Mouse (Mus musculus) liver, embryonic 11.5 days (tissue): ENCODE results near the gene Acsl1. TPM values are rescaled to one million over a fixed set of nuclear protein-coding genes. Genes with fewer than 3 reads are reported as not detected.
"Not testable (repeated sequence)": the region's sequence is repeated elsewhere in the genome, so short reads cannot be mapped to it uniquely, and the experiment has no call there.

ENCODE experiments used
- ATAC-seq: fragments of 200-750 bp; cut with Nextera tagmentation; replicated peaks from 2 replicates; pipeline ENCODE4 v1.8.0; 2017; ENCODE audit warnings: moderate number of reproducible peaks, mild to moderate bottlenecking, moderate TSS enrichment, moderate library complexity; ENCODE audit not compliant: low FRiP score
- DNase-seq: peaks from one replicate; pipeline ENCODE4 v3.0.0-alpha.2; 2017; ENCODE audit warnings: low spot score
- H3K27ac ChIP-seq: fragments of 300-500 bp; sonication (generic); 2 replicates; pipeline ENCODE4 v1.5.1; 2014; ENCODE audit warnings: mild to moderate bottlenecking, low read depth, low read length, control low read depth
- H3K27me3 ChIP-seq: fragments of 300-500 bp; sonication (generic); replicated peaks from 2 replicates; pipeline ENCODE4 v1.6.1; 2014; ENCODE audit warnings: low read length, mixed read lengths; ENCODE audit not compliant: control insufficient read depth, insufficient read depth
- H3K36me3 ChIP-seq: fragments of 300-500 bp; sonication (generic); 2 replicates; pipeline ENCODE4 v1.6.1; 2014; ENCODE audit warnings: mild to moderate bottlenecking, low read length, moderate library complexity, mixed read lengths; ENCODE audit not compliant: control insufficient read depth, insufficient read depth
- H3K4me1 ChIP-seq: fragments of 300-500 bp; sonication (generic); replicated peaks from 2 replicates; pipeline ENCODE4 v1.6.1; 2014; ENCODE audit warnings: low read length, mixed read lengths; ENCODE audit not compliant: control insufficient read depth, insufficient read depth
- H3K4me2 ChIP-seq: fragments of 300-500 bp; sonication (generic); 2 replicates; pipeline ENCODE4 v1.6.1; 2014; ENCODE audit warnings: mild to moderate bottlenecking, control low read depth, moderate library complexity
- H3K4me3 ChIP-seq: fragments of 300-500 bp; sonication (generic); 2 replicates; pipeline ENCODE4 v1.5.1; 2014; ENCODE audit warnings: low read depth, low read length, control low read depth
- H3K9ac ChIP-seq: fragments of 300-500 bp; sonication (generic); 2 replicates; pipeline ENCODE4 v1.6.1; 2014; ENCODE audit warnings: low read depth, low read length, control low read depth
- H3K9me3 ChIP-seq: fragments of 300-500 bp; sonication (generic); 2 replicates; pipeline ENCODE4 v1.6.1; 2016; ENCODE audit warnings: low read length, inconsistent platforms, mixed read lengths; ENCODE audit not compliant: control insufficient read depth
- WGBS: fragments of 180-500 bp; shearing (Covaris S2); extraction: QIAGEN DNeasy Blood & Tissue Kit; methylation state at CpG from one replicate; pipeline ENCODE4 v1.1.7; 2014; 5-methylcytosine and 5-hydroxymethylcytosine counted together
- polyA plus RNA-seq: library from polyadenylated mRNA; unstranded; fragments of >200 nt; fragmentation: Nextera tagmentation; extraction: Ambion mirVana; gene quantifications from 2 replicates; pipeline ENCODE4 v1.2.1, GENCODE M21; 2014

The Acsl1 gene
- polyA plus RNA-seq, 1 experiment from 2014 or later = 47.3 TPM

GRCm38 (mm10) chr8:46568942-46569341 is 98.1 kb downstream of the Acsl1 start:
- 80% methylated on average over 2 of the region's 2 CpGs for WGBS
- Histone ChIP-seq H3K4me2 (no peak overlapping the region), H3K4me1 (no peaks in the 10 kb centered on the region), H3K36me3 (peaks cover 7% of the 10 kb centered on the region), H3K9ac (no peak overlapping the region), H3K4me3 (no peak overlapping the region), H3K27ac (no peak overlapping the region), H3K27me3 (no peaks in the 10 kb centered on the region), H3K9me3 (no peaks in the 10 kb centered on the region)
- ATAC-seq (no peak), DNase-seq (no peak)

- WGBS = 91% methylated on average over 19 of the region's 19 CpGs
- peaks cover 7% of the 10 kb centered on the region for H3K36me3 ChIP-seq
- no peaks in the 10 kb centered on the region for H3K4me1 ChIP-seq
- no peak overlapping the region; the same call in 1 of the 2 replicates for H3K27ac ChIP-seq
- no peak for ATAC-seq
- H3K9ac ChIP-seq = no peak overlapping the region
- H3K27me3 ChIP-seq = no peaks in the 10 kb centered on the region
- no peaks in the 10 kb centered on the region for H3K9me3 ChIP-seq
- no peak overlapping the region for H3K4me3 ChIP-seq
- DNase-seq = no peak
- no peak overlapping the region for H3K4me2 ChIP-seq
These were observed 99.0 kb downstream of the Acsl1 start for GRCm38 (mm10) chr8:46569659-46570441.

DNA sequence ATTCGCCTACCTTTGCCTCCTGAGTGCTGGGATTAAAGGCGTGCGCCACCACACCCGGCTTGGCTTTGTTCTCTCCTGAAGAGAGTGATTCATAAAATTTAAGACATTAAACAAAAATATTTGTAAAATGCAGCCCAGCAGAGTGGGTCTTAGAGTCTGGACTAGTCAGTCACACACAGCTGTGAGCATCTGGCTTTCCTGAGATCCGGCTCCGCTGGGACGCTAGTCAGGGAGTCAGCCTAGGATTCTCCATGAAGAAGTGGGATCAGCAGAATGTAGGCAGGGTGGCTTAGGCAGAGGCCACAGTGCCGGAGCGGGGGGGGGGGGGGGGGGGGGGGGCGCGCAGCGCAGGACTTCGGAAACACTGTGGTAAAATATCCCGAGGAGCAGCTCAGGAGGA is 99.8 kb downstream of the Acsl1 start:
- Histone ChIP-seq H3K27me3 (no peaks in the 10 kb centered on the region), H3K27ac (no peak overlapping the region), H3K9ac (no peak overlapping the region), H3K4me1 (no peaks in the 10 kb centered on the region), H3K36me3 (peaks cover 7% of the 10 kb centered on the region), H3K9me3 (no peaks in the 10 kb centered on the region), H3K4me3 (no peak overlapping the region), H3K4me2 (no peak overlapping the region)
- ATAC-seq (no peak), DNase-seq (no peak)
- WGBS = 88% methylated on average over 9 of the region's 14 CpGs

- Histone ChIP-seq H3K9me3 (no peaks in the 10 kb centered on the region), H3K36me3 (peaks cover 20% of the 10 kb centered on the region), H3K27ac (no peak overlapping the region), H3K4me2 (no peak overlapping the region), H3K4me1 (no peaks in the 10 kb centered on the region), H3K27me3 (no peaks in the 10 kb centered on the region), H3K4me3 (no peak overlapping the region), H3K9ac (no peak overlapping the region)
- ATAC-seq (no peak), DNase-seq (no peak)
- 85% methylated on average over 2 of the region's 2 CpGs for WGBS
These were observed 102.6 kb downstream of the Acsl1 start for GRCm38 (mm10) chr8:46573446-46573845.

GRCm38 (mm10) chr8:46573964-46574363 is 103.1 kb downstream of the Acsl1 start:
- no peak overlapping the region for H3K4me3 ChIP-seq
- H3K27me3 ChIP-seq = no peaks in the 10 kb centered on the region
- H3K27ac ChIP-seq = no peak overlapping the region
- WGBS = 92% methylated on average over 2 of the region's 2 CpGs
- no peaks in the 10 kb centered on the region for H3K9me3 ChIP-seq
- peaks cover 25% of the 10 kb centered on the region for H3K36me3 ChIP-seq
- ATAC-seq = no peak
- H3K4me1 ChIP-seq = no peaks in the 10 kb centered on the region
- no peak for DNase-seq
- no peak overlapping the region for H3K9ac ChIP-seq
- H3K4me2 ChIP-seq = no peak overlapping the region

DNA sequence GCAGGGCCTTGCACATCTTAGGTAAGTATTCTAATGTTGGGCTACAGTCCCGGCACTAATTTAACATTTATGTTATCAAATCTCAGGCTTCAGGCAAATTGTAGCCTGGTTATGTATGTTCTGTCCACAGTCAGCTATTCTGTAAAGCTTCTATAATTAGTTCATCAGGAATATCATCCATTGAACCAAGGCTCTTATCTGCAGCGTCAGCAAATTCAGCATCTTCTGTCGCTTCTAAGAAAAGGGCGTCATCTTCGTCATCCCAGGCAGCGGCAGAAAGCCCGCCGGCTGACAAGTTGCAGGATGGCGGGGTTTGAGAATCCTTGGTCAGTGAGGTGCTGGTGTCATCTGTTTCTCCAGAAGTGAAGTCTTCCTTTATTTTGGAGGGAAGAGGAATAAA is 108.0 kb downstream of the Acsl1 start:
- Histone ChIP-seq H3K4me3 (no peak overlapping the region), H3K4me1 (no peaks in the 10 kb centered on the region), H3K9me3 (no peaks in the 10 kb centered on the region), H3K9ac (no peak overlapping the region), H3K27ac (no peak overlapping the region), H3K27me3 (no peaks in the 10 kb centered on the region), H3K4me2 (no peak overlapping the region), H3K36me3 (peaks cover 25% of the 10 kb centered on the region)
- 91% methylated on average over 9 of the region's 9 CpGs for WGBS
- no peak for ATAC-seq
- DNase-seq = no peak

GRCm38 (mm10) chr8:46584328-46584727 is 113.5 kb downstream of the Acsl1 start:
- H3K36me3 ChIP-seq, H3K4me3 ChIP-seq, H3K27me3 ChIP-seq, ATAC-seq, H3K9ac ChIP-seq, H3K4me2 ChIP-seq, DNase-seq, H3K27ac ChIP-seq, H3K4me1 ChIP-seq, H3K9me3 ChIP-seq: not testable (repeated sequence)
- 68% methylated on average over 4 of the region's 4 CpGs for WGBS

GRCm38 (mm10) chr8:46585576-46585975 is 114.7 kb downstream of the Acsl1 start:
- no peaks in the 10 kb centered on the region for H3K27me3 ChIP-seq
- no peak overlapping the region for H3K4me2 ChIP-seq
- H3K4me3 ChIP-seq = no peak overlapping the region
- WGBS = 90% methylated on average over 3 of the region's 3 CpGs
- DNase-seq (no peak), ATAC-seq (no peak)
- no peak overlapping the region for H3K27ac ChIP-seq
- no peak overlapping the region for H3K9ac ChIP-seq
- no peaks in the 10 kb centered on the region for H3K9me3 ChIP-seq
- H3K4me1 ChIP-seq = peaks cover 10% of the 10 kb centered on the region
- no peaks in the 10 kb centered on the region; the same call in 1 of the 2 replicates for H3K36me3 ChIP-seq
